Mouse (Mus musculus): ENCODE data around the gene Prcc. TPM values are rescaled to one million over a fixed set of nuclear protein-coding genes. Genes with fewer than 3 reads are reported as not detected.
"Not testable (repeated sequence)": the region's sequence is repeated elsewhere in the genome, so short reads cannot be mapped to it uniquely, and the experiment has no call there.

Prcc gene
- polyA plus RNA-seq, 1 experiment from 2014 or later: 20.6 TPM

DNA sequence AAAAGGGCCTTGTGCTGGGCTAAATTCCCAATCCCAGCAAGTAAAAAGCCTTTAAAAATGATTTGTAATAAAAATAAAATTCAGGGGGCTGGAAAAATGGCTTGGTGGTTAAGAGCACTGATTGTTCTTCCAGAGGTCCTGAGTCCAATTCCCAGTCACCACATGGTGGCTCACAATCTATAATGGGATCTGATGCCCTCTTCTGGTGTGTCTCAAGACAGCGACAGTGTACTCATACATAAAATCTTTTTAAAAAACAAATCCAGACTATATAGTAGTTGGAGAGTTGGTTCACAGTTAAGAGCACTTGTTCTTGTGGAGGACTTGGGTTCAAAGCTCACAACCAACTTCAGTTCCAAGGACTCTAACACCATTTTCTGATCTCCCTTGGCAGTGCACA lies 31.6 kb upstream of the Prcc start:
- H3K4me3 ChIP-seq: no peak overlapping the region
- H3K36me3 ChIP-seq (replicated peaks): peaks cover 57% of the 10 kb centered on the region
- H3K27me3 ChIP-seq (replicated peaks; ENCODE audit: low read depth, poor library complexity, severe bottlenecking): no peaks in the 10 kb centered on the region
- H3K4me1 ChIP-seq: peaks cover 13% of the 10 kb centered on the region
- no peak overlapping the region for H3K27ac ChIP-seq (replicated peaks)
- H3K9me3 ChIP-seq: no peaks in the 10 kb centered on the region
- DNase-seq (ENCODE audit: low spot score): no peak
- 94% methylated on average over 1 of the region's 1 CpGs for WGBS

DNA sequence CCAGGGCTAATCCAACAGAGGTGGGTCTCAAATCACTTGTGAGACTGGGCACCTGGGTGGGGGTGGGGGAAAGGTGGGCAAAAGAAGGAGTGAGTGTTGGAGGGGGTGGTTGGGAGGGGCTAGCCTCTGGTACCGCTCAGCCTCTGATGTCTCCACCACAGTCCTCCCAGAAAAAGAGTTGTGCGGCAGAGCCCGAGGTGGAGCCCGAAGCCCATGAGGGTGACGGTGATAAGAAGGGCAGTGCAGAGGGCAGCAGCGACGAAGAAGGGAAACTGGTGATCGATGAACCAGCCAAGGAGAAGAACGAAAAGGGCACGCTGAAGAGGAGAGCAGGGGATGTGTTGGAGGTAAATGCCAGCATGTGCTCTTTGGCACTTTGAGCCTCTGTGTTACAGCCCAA lies 28.5 kb upstream of the Prcc start:
- H3K27ac ChIP-seq (replicated peaks): no peak overlapping the region
- WGBS: 95% methylated on average over 10 of the region's 10 CpGs

GRCm38 (mm10) chr3:87913491-87913890 lies 28.1 kb upstream of the Prcc start:
- Histone ChIP-seq H3K4me1 (peaks cover 38% of the 10 kb centered on the region), H3K4me3 (no peak overlapping the region), H3K27me3 (replicated peaks; ENCODE audit: low read depth, poor library complexity, severe bottlenecking) (no peaks in the 10 kb centered on the region), H3K36me3 (replicated peaks) (peaks cover 55% of the 10 kb centered on the region), H3K27ac (replicated peaks) (no peak overlapping the region), H3K9me3 (no peaks in the 10 kb centered on the region)
- DNase-seq (ENCODE audit: low spot score): no peak
- WGBS: 82% methylated on average over 7 of the region's 7 CpGs

More for the DNA sequence above, 28.5 kb upstream of the Prcc start:
- no peaks in the 10 kb centered on the region for H3K9me3 ChIP-seq
- no peaks in the 10 kb centered on the region for H3K27me3 ChIP-seq (replicated peaks; ENCODE audit: low read depth, poor library complexity, severe bottlenecking)
- H3K36me3 ChIP-seq (replicated peaks): peaks cover 55% of the 10 kb centered on the region
- no peak for DNase-seq (ENCODE audit: low spot score)
- no peak overlapping the region for H3K4me3 ChIP-seq
- H3K4me1 ChIP-seq: peaks cover 34% of the 10 kb centered on the region

DNA sequence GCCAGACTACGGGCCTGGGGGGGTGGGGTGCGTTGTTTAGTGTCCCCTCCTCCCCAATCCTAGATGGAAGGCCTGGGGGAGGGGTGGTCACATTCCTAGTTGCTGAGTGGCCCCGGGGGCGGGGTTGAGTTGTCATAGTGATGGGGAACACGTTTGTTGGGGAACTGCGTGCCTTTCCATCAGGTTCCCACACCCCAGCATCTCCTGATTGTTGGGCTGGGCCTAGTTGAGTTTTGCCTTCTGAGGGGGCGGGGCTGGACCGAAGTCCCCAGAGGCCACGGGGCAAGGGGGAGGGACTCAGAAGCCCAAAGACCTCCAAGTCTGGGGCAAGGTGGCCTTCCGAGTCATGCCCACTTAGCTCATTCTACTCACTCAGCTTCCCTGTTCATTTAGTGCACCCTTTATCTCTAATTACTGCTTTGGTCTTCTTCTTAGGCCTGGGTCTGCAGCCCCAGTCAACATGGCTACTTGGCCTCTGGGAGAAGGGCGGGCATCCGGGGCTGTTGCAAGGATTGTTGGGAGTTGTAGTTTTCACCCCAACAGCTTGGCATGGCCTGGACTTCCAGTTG lies 25.2 kb upstream of the Prcc start:
- Histone ChIP-seq H3K27me3 (replicated peaks; ENCODE audit: low read depth, poor library complexity, severe bottlenecking) (no peaks in the 10 kb centered on the region), H3K4me3 (peak overlapping the region; percentile 99), H3K4me1 (peaks cover 56% of the 10 kb centered on the region), H3K36me3 (replicated peaks) (peaks cover 33% of the 10 kb centered on the region), H3K9me3 (no peaks in the 10 kb centered on the region), H3K27ac (replicated peaks) (peak overlapping the region; percentile 99)
- DNase-seq (ENCODE audit: low spot score): peak; percentile 92
- WGBS: 7% methylated on average over 12 of the region's 12 CpGs

DNA sequence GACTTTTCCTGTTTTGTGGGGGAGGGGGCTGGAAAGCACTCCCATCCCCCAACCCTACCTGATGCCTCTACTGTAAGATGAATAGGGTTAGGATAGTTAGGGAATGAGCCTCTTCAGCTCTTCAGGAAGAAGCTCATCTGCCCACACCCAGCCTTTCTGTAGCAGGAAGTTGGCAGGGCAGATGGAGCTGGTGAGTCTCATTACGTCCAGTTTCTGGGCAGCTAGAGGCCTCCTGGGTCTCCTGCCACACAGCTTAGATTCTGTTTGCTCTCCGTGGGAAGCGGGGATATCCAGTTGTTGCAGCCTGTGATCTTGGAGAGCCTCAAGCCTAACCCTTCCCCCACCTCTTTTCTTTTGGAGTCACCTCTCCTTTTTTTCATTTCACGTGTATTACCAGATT lies 24.5 kb upstream of the Prcc start:
- 9% methylated on average over 4 of the region's 4 CpGs for WGBS
- peak; percentile 21 for DNase-seq (ENCODE audit: low spot score)
- Histone ChIP-seq H3K9me3 (no peaks in the 10 kb centered on the region), H3K27ac (replicated peaks) (peak overlapping the region; percentile 99), H3K27me3 (replicated peaks; ENCODE audit: low read depth, poor library complexity, severe bottlenecking) (no peaks in the 10 kb centered on the region), H3K36me3 (replicated peaks) (peaks cover 26% of the 10 kb centered on the region), H3K4me3 (peak overlapping the region; percentile 99), H3K4me1 (peaks cover 56% of the 10 kb centered on the region)

GRCm38 (mm10) chr3:87909381-87909780 lies 24.0 kb upstream of the Prcc start:
- WGBS: 81% methylated on average over 2 of the region's 2 CpGs
- peak overlapping the region; percentile 99 for H3K4me3 ChIP-seq
- H3K27ac ChIP-seq (replicated peaks): peak overlapping the region; percentile 99
- no peaks in the 10 kb centered on the region for H3K9me3 ChIP-seq
- peaks cover 21% of the 10 kb centered on the region for H3K36me3 ChIP-seq (replicated peaks)
- H3K27me3 ChIP-seq (replicated peaks; ENCODE audit: low read depth, poor library complexity, severe bottlenecking): no peaks in the 10 kb centered on the region
- H3K4me1 ChIP-seq: peaks cover 56% of the 10 kb centered on the region
- no peak for DNase-seq (ENCODE audit: low spot score)

GRCm38 (mm10) chr3:87907906-87908305 lies 22.5 kb upstream of the Prcc start:
- 10% methylated on average over 1 of the region's 1 CpGs for WGBS
- no peak for DNase-seq (ENCODE audit: low spot score)
- Histone ChIP-seq H3K27ac (replicated peaks) (peak overlapping the region; percentile 99), H3K4me1 (peaks cover 60% of the 10 kb centered on the region), H3K4me3 (peak overlapping the region; percentile 99), H3K27me3 (replicated peaks; ENCODE audit: low read depth, poor library complexity, severe bottlenecking) (no peaks in the 10 kb centered on the region), H3K36me3 (replicated peaks) (peaks cover 6% of the 10 kb centered on the region), H3K9me3 (no peaks in the 10 kb centered on the region)

GRCm38 (mm10) chr3:87906981-87907857 lies 21.8 kb upstream of the Prcc start:
- H3K4me3 ChIP-seq: peak overlapping the region; percentile 99
- no peaks in the 10 kb centered on the region for H3K27me3 ChIP-seq (replicated peaks; ENCODE audit: low read depth, poor library complexity, severe bottlenecking)
- under 1% methylated on average over 27 of the region's 27 CpGs for WGBS
- peak; percentile 61 for DNase-seq (ENCODE audit: low spot score)
- peak overlapping the region; percentile 99 for H3K27ac ChIP-seq (replicated peaks)
- H3K9me3 ChIP-seq: no peaks in the 10 kb centered on the region
- peaks cover 59% of the 10 kb centered on the region for H3K4me1 ChIP-seq
- 0 out of 2 replicates have a peak, but pooled peaks cover 3% of the 10 kb centered on the region for H3K36me3 ChIP-seq (replicated peaks)

GRCm38 (mm10) chr3:87906601-87906980 lies 21.2 kb upstream of the Prcc start:
- no peaks in the 10 kb centered on the region for H3K9me3 ChIP-seq
- H3K36me3 ChIP-seq (replicated peaks): 0 out of 2 replicates have a peak, but pooled peaks cover 3% of the 10 kb centered on the region
- H3K27ac ChIP-seq (replicated peaks): peak overlapping the region; percentile 99
- peak overlapping the region; percentile 99 for H3K4me3 ChIP-seq
- H3K4me1 ChIP-seq: peaks cover 53% of the 10 kb centered on the region
- WGBS: under 1% methylated on average over 42 of the region's 47 CpGs
- no peaks in the 10 kb centered on the region for H3K27me3 ChIP-seq (replicated peaks; ENCODE audit: low read depth, poor library complexity, severe bottlenecking)
- no peak for DNase-seq (ENCODE audit: low spot score)

- Histone ChIP-seq H3K9me3 (no peaks in the 10 kb centered on the region), H3K27ac (replicated peaks) (peak within 1 kb of the TSS; percentile 99), H3K36me3 (replicated peaks) (no peaks in the 10 kb centered on the region), H3K4me1 (peaks cover 47% of the 10 kb centered on the region), H3K27me3 (replicated peaks; ENCODE audit: low read depth, poor library complexity, severe bottlenecking) (no peaks in the 10 kb centered on the region), H3K4me3 (peak within 1 kb of the TSS; percentile 99)
- 1% methylated on average over 57 of the region's 57 CpGs for WGBS
- peak; percentile 99 for DNase-seq (ENCODE audit: low spot score)
Observed at GRCm38 (mm10) chr3:87905880-87906485, 20.6 kb upstream of the Prcc start, which contains the start of gene Hdgf. Gene Hdgf (plus strand): TSS chr3:87906321.

- WGBS: 55% methylated on average over 5 of the region's 5 CpGs
- peaks cover 25% of the 10 kb centered on the region for H3K4me1 ChIP-seq
- H3K4me3 ChIP-seq: no peak overlapping the region
- H3K27me3 ChIP-seq (replicated peaks; ENCODE audit: low read depth, poor library complexity, severe bottlenecking): no peaks in the 10 kb centered on the region
- peak; percentile 20 for DNase-seq (ENCODE audit: low spot score)
- H3K9me3 ChIP-seq: no peaks in the 10 kb centered on the region
- H3K27ac ChIP-seq (replicated peaks): peak overlapping the region; percentile 76
- H3K36me3 ChIP-seq (replicated peaks): no peaks in the 10 kb centered on the region
Observed at GRCm38 (mm10) chr3:87903821-87904220, 18.4 kb upstream of the Prcc start.

- H3K27me3 ChIP-seq (replicated peaks; ENCODE audit: low read depth, poor library complexity, severe bottlenecking); H3K36me3 ChIP-seq (replicated peaks); H3K27ac ChIP-seq (replicated peaks); DNase-seq (ENCODE audit: low spot score); H3K4me3 ChIP-seq; H3K9me3 ChIP-seq; H3K4me1 ChIP-seq: not testable (repeated sequence)
- WGBS: 83% methylated on average over 6 of the region's 6 CpGs
Observed at GRCm38 (mm10) chr3:87901959-87902358, 16.6 kb upstream of the Prcc start.
